Mouse (Mus musculus): ENCODE measurements around the gene Zcchc14. TPM values are rescaled to one million over a fixed set of nuclear protein-coding genes. Genes with fewer than 3 reads are reported as not detected.
A peak's percentile ranks its signal among the peaks of the same experiment; 100 is the strongest.

The Zcchc14 gene
- total RNA-seq, 2 experiments from 2014 or later, result 69.6 to 72.8 TPM

- intact Hi-C loops (cut with DNase I), result loop anchor here (10.0 kb wide), 1 partner anchor 311 kb away; the partner anchor contains the start of gene Slc7a5
- Histone ChIP-seq H3K4me3 (no peak overlapping the region), H3K27ac (peak overlapping the region; percentile 28; the same call in 1 of the 2 replicates)
- TF ChIP-seq CTCF (IDR thresholded peaks at IDR 0.05), result no peak
- no peak for DNase-seq (ENCODE audit: extremely low spot score in 1 of 2, low spot score in 2 of 2)
Measured at GRCm38 (mm10) chr8:121593983-121594382, 58.7 kb downstream of the Zcchc14 start.

GRCm38 (mm10) chr8:121593293-121593692 is 59.4 kb downstream of the Zcchc14 start:
- no peak for DNase-seq (ENCODE audit: extremely low spot score in 1 of 2, low spot score in 2 of 2)
- Histone ChIP-seq H3K4me3 (no peak overlapping the region), H3K27ac (0 out of 2 replicates have a peak overlapping the region, but pooled peaks have one; percentile 6)
- intact Hi-C loops (cut with DNase I), result loop anchor here (10.0 kb wide), 1 partner anchor 312 kb away; the partner anchor contains the start of gene Slc7a5
- no peak for TF ChIP-seq CTCF (IDR thresholded peaks at IDR 0.05)

GRCm38 (mm10) chr8:121591178-121592066 is 61.3 kb downstream of the Zcchc14 start:
- DNase-seq (ENCODE audit: extremely low spot score in 1 of 2, low spot score in 2 of 2), result no peak
- peak overlapping the region; percentile 92 for H3K27ac ChIP-seq
- H3K4me3 ChIP-seq, result peak overlapping the region; percentile 99
- TF ChIP-seq CTCF (IDR thresholded peaks at IDR 0.05), result peak; percentile 43
- intact Hi-C loops (cut with DNase I), result loop anchor here (10.0 kb wide), 1 partner anchor 313 kb away; the partner anchor contains the start of gene Slc7a5

GRCm38 (mm10) chr8:121590203-121591177 is 62.2 kb downstream of the Zcchc14 start, which contains the start of gene Map1lc3b:
Gene Map1lc3b, plus strand, starts transcription at chr8:121590361.
- peak within 1 kb of the TSS; percentile 99 for H3K4me3 ChIP-seq
- DNase-seq (ENCODE audit: extremely low spot score in 1 of 2, low spot score in 2 of 2), result peak; percentile 97
- H3K27ac ChIP-seq, result peak within 1 kb of the TSS; percentile 92
- no peak; the same call in 1 of the 2 replicates for TF ChIP-seq CTCF (IDR thresholded peaks at IDR 0.05)
- intact Hi-C loops (cut with DNase I), result loop anchor here (10.0 kb wide), 1 partner anchor 314 kb away; the partner anchor contains the start of gene Slc7a5

- Histone ChIP-seq H3K4me3 (no peak overlapping the region; the same call in 1 of the 2 replicates), H3K27ac (no peak overlapping the region)
- TF ChIP-seq CTCF (IDR thresholded peaks at IDR 0.05), result no peak
- no peak for DNase-seq (ENCODE audit: extremely low spot score in 1 of 2, low spot score in 2 of 2)
- intact Hi-C loops (cut with DNase I), result no loop called here
Measured at GRCm38 (mm10) chr8:121589205-121589726, 63.4 kb downstream of the Zcchc14 start.

GRCm38 (mm10) chr8:121588750-121589149 is 64.0 kb downstream of the Zcchc14 start:
- DNase-seq (ENCODE audit: extremely low spot score in 1 of 2, low spot score in 2 of 2), result no peak
- Histone ChIP-seq H3K4me3 (no peak overlapping the region), H3K27ac (no peak overlapping the region)
- no peak for TF ChIP-seq CTCF (IDR thresholded peaks at IDR 0.05)
- intact Hi-C loops (cut with DNase I), result no loop called here

GRCm38 (mm10) chr8:121585159-121585825 is 67.4 kb downstream of the Zcchc14 start:
- TF ChIP-seq CTCF (IDR thresholded peaks at IDR 0.05), result no peak; the same call in 1 of the 2 replicates
- DNase-seq (ENCODE audit: extremely low spot score in 1 of 2, low spot score in 2 of 2), result peak; percentile 99 to 100
- intact Hi-C loops (cut with DNase I), result no loop called here
- peak overlapping the region; percentile 98 for H3K27ac ChIP-seq
- peak overlapping the region; percentile 61 for H3K4me3 ChIP-seq

- DNase-seq (ENCODE audit: extremely low spot score in 1 of 2, low spot score in 2 of 2), result no peak
- H3K27ac ChIP-seq, result peak overlapping the region; percentile 98; the same call in 1 of the 2 replicates
- H3K4me3 ChIP-seq, result peak overlapping the region; percentile 61
- intact Hi-C loops (cut with DNase I), result no loop called here
- TF ChIP-seq CTCF (IDR thresholded peaks at IDR 0.05), result no peak
Measured at GRCm38 (mm10) chr8:121584730-121585129, 68.0 kb downstream of the Zcchc14 start.

- Histone ChIP-seq H3K27ac (no peak overlapping the region), H3K4me3 (no peak overlapping the region)
- intact Hi-C loops (cut with DNase I), result no loop called here
- no peak for DNase-seq (ENCODE audit: extremely low spot score in 1 of 2, low spot score in 2 of 2)
- no peak for TF ChIP-seq CTCF (IDR thresholded peaks at IDR 0.05)
Measured at GRCm38 (mm10) chr8:121583653-121584052, 69.0 kb downstream of the Zcchc14 start.

- no peak for DNase-seq (ENCODE audit: extremely low spot score in 1 of 2, low spot score in 2 of 2)
- intact Hi-C loops (cut with DNase I), result no loop called here
- Histone ChIP-seq H3K27ac (no peak overlapping the region), H3K4me3 (no peak overlapping the region)
- no peak for TF ChIP-seq CTCF (IDR thresholded peaks at IDR 0.05)
Measured at GRCm38 (mm10) chr8:121580465-121580864, 72.2 kb downstream of the Zcchc14 start.

All from left cerebral cortex, adult 2 months (tissue).